Mouse (Mus musculus) MEL (cell line): ENCODE results near the gene Ccn6.

ENCODE experiments used
- JUND ChIP-seq: IDR thresholded peaks from 2 replicates; pipeline ENCODE4 v1.6.1; 2011; ENCODE audit warnings: low read depth, mild to moderate bottlenecking, improper control_type of control experiment, low read length
- KAT2A ChIP-seq: conservative IDR thresholded peaks from 2 replicates; pipeline ENCODE4 v1.6.1; 2012; ENCODE audit warnings: low read depth, low read length, improper control_type of control experiment, inconsistent platforms
- RCOR1 ChIP-seq: IDR thresholded peaks from 2 replicates; pipeline ENCODE4 v1.6.1; 2012; ENCODE audit warnings: low read depth, mild to moderate bottlenecking, inconsistent platforms, low read length, improper control_type of control experiment

- TF ChIP-seq JUND = no peak
- TF ChIP-seq KAT2A = no peak
- no peak for TF ChIP-seq RCOR1
Measured at GRCm38 (mm10) chr10:39170706-39171105, 7.1 kb upstream of the Ccn6 start.
